Mouse (Mus musculus): ENCODE measurements around the gene Gm4792. TPM values are rescaled to one million over a fixed set of nuclear protein-coding genes. Genes with fewer than 3 reads are reported as not detected.

Gm4792 gene
- total RNA-seq, 1 experiment from 2014 or later = not detected

- DNase-seq = no peak
Observed at GRCm38 (mm10) chr10:94299301-94299700, 798 bp upstream of the Gm4792 start.

DNA sequence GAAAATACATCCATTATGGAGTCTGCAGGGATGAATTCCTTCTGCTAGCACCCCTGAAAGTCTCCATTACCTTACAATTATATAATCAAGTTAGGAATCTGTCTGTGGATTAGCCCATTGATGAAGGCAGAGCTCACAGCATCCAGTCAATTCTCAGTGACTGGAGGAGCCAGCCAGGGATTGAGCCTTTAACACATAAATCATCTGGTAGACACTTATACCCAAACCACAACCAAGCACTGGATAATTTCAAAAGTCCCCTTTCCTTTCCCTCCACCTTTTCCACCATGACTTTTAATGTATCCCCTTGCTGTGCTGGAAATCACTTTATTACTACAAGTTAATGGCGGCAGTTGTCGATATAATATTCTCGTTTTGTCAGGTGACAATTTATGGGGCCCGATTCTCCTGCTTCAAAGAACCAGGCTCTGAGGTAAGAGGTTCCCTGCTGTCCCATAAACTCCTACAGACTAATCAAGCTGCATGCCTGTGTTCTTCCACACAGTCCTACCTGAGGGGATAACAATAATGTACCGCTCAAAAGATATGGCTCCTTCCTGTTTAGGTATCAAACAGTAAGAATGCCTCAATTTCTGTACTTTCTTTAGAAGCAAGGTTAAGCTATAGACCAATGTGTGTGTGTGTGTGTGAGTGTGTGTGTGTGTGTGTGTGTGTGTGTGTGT lies 2.4 kb downstream of the Gm4792 start:
- DNase-seq = no peak

DNA sequence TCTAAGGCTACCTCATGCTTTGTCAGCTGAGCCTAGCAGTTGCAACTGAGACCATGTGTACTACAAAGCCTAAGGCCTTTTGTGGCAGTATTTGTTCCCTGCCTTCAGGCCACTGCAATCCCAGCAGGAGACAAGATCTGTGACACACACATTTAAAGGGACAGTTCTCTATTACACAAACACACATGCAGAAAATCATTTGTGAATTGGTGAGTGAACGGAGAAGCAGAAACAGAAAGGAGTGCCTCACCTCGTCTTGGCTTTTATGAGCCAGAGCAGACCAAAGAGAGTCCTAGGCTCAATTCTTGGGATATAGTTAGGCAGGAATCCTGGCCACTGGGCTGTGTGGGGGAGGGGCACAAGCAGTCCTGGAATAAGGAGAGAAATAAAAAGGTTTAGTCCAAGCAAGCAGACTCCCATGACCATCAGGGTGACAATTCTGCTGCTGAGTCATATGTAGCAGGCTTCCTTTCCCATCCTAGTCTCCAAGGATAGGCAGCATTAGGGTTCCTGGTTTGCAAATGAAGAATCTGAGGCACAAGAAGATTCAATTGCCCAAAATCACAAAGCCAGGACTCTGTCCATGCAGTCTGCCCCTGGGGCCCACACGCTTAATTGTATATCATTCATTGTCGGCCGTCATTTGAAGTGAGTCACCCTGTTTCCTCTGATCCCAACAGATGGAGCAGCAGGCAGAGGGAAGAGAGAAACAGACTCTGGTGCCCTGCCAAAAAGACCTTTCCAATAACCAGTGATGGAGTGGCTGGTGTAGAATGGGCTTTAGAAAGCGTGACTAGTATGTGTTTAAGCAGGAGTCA lies 3.4 kb downstream of the Gm4792 start:
- peak; percentile 32 for DNase-seq

GRCm38 (mm10) chr10:94294437-94294836 lies 4.1 kb downstream of the Gm4792 start:
- DNase-seq = no peak

- DNase-seq = no peak
Observed at GRCm38 (mm10) chr10:94282797-94283196, 15.7 kb downstream of the Gm4792 start.

GRCm38 (mm10) chr10:94282179-94282578 lies 16.3 kb downstream of the Gm4792 start:
- no peak for DNase-seq

DNA sequence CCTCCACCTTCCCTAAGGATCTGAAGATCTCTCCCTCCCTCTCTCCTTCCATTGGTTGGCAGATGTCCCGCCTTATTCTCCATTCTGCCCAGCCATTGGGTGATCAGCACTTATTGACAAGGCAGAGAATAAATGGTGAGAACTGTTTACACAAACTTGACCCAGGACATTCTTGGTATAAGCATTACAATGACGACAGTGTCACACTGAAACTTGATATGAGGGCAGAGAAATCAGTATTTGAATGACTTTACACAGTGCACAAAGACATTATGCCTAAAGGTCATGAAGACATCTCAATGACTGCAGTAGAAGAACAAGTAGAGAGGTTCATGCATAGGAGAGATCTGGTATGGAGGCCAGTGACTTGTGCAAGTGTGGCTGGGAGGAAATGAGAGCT lies 22.0 kb downstream of the Gm4792 start:
- no peak for DNase-seq

- no peak for DNase-seq
Observed at GRCm38 (mm10) chr10:94275321-94275720, 23.2 kb downstream of the Gm4792 start.

DNA sequence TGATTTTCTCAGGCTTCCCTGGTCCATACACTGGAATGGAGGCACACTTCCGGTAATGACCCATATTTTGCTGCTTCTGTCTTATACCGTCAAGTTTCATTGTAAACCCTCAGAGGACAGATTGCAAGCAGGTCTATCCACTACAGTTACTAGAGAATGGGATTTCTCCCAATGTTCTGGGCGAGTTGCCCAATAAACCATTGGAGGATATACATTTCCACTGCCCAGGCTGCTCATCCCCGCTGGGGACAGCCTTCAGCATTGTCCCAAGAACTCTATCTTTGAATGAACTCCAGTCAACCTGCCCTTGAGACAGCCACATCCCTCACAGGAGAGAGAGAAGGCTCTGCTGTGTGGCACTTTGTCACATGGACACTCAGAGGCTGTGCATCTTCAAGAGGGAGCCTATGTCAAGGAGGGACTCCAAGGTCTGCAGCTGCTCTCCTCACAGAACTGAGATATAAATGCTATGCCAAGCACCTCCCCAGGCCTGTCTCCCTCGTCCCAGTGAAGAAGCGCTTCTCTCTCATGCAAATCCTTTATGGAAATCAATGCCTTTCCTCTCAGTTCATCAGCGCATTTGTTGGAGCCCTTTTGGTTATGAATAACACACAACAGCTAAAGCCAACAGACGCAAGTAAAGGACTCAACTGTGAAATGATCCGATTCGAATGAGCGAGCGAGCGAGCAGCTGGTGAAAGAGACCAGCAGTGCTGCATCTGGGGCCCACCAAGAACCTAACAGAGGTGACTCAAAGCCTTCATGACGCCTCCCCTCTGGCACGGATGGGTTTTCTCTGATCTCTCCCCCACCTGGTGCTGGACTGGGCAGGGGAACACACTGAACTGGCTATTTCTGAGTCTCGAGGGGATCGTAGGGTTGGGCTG lies 32.6 kb downstream of the Gm4792 start:
- no peak for DNase-seq

- DNase-seq = no peak
Observed at GRCm38 (mm10) chr10:94263211-94263610, 35.3 kb downstream of the Gm4792 start.

GRCm38 (mm10) chr10:94262646-94263045 lies 35.9 kb downstream of the Gm4792 start:
- DNase-seq = no peak

GRCm38 (mm10) chr10:94260544-94260943 lies 38.0 kb downstream of the Gm4792 start:
- no peak for DNase-seq

DNA sequence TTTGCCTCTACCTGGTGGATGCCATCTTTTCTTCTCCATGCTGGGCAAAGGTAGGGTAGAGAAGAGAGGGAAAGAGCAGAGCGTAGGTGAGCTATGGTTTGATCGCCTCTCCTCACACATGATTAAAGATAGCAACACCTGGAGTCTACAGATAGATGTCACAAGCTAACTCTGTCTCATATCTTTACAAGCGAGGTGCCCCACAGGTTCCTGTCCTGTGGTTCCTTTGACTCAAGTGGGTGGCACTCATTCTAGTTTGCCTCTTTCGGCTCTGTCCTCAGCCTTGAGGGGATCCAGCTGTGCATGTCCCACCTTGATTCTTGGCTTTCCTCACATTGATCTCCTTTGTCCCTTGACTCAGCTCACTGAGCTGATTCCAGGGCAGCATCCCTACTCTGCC lies 42.0 kb downstream of the Gm4792 start:
- DNase-seq = no peak

DNA sequence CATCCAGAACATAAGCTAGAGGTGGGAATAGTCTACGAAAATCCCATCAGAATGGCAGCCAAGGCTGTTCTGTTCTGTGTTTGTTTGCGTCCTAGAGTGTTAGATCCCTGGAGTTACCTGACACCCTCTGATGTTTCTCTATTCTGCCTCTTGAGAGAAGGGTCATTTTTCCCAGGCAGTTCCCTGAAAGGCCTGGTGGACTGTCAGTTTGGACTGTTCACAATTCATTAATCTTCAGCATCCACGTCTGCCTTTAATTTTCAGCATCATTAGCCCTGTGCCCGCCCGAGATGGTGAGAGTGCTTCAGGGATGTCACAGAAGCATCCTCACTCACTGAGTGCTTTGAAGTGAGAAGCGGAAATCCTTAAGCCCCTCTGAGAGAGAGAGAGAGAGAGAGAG lies 42.8 kb downstream of the Gm4792 start:
- DNase-seq = no peak

GRCm38 (mm10) chr10:94254766-94255165 lies 43.7 kb downstream of the Gm4792 start:
- no peak for DNase-seq

GRCm38 (mm10) chr10:94253260-94253807 lies 45.2 kb downstream of the Gm4792 start:
- no peak for DNase-seq

DNA sequence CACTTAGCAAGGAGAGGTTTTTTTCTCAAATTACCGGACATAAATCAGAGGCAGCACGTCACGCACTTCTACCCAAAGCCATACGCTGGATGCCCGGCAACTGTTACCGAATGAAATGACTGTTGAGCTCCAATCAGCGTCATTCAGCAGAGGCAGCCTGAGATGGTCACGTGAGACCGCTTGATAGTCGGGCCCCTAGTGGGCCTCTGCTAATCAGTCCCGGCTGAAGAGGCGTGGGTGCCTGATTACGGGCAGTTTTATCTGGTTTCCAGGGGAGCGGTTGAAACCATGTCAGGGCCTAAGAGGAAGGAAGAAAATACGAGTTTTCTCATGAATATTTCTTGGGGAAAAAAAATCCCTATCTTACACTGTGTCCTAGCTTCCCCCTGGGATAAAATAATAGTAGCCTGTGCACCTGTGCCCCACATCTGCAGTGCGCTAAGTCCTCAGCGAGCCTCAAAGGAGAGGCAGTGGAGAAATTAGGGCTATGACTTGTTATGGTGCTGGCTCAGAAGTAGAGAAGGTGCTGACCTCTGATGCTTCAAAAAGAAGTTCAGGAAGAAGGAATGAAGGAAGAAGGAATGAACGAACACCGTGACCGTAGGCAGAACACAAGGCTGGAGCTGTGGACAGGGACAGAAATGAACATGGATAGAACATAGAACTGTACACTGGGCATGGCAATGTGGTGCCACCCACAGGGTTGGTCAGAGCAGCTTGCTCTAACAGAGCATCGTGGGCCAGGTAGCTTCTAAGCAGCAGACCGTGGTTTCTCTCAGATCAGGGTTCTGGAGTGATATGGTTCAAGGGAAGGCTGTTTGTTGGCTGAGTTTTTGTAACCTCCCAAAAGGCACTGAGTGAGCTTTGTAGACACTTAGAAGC lies 48.7 kb downstream of the Gm4792 start:
- peak; percentile 27 for DNase-seq

- no peak for DNase-seq
Observed at GRCm38 (mm10) chr10:94247748-94248349, 50.7 kb downstream of the Gm4792 start.
